Mouse (Mus musculus) forebrain, embryonic 11.5 days (tissue): ENCODE data around the gene Rnf10. TPM values are rescaled to one million over a fixed set of nuclear protein-coding genes. Genes with fewer than 3 reads are reported as not detected.

ENCODE experiments used
- ATAC-seq: fragments of 200-750 bp; cut with Nextera tagmentation; replicated peaks from 2 replicates; pipeline ENCODE4 v1.8.0; 2017; ENCODE audit warnings: moderate TSS enrichment; ENCODE audit not compliant: low FRiP score
- DNase-seq: peaks from one replicate; pipeline ENCODE4 v3.0.0-alpha.2; 2017; ENCODE audit warnings: low spot score
- H3K27ac ChIP-seq: fragments of 300-500 bp; sonication (generic); 2 replicates; pipeline ENCODE4 v1.5.1; 2014; ENCODE audit warnings: low read depth, low read length
- H3K27me3 ChIP-seq: fragments of 300-500 bp; sonication (generic); 2 replicates; pipeline ENCODE4 v1.6.1; 2014; ENCODE audit warnings: mild to moderate bottlenecking, low read length, mixed read lengths; ENCODE audit not compliant: control insufficient read depth, insufficient read depth
- H3K36me3 ChIP-seq: fragments of 300-500 bp; sonication (generic); 2 replicates; pipeline ENCODE4 v1.6.1; 2014; ENCODE audit warnings: mild to moderate bottlenecking, low read length, moderate library complexity, mixed read lengths; ENCODE audit not compliant: control insufficient read depth, insufficient read depth
- H3K4me1 ChIP-seq: fragments of 300-500 bp; sonication (generic); replicated peaks from 2 replicates; pipeline ENCODE4 v1.6.1; 2014; ENCODE audit warnings: low read length, mixed read lengths; ENCODE audit not compliant: control insufficient read depth, insufficient read depth
- H3K4me2 ChIP-seq: fragments of 300-500 bp; sonication (generic); 2 replicates; pipeline ENCODE4 v1.6.1; 2014; ENCODE audit warnings: low read depth, mild to moderate bottlenecking, low read length, moderate library complexity, mixed read lengths; ENCODE audit not compliant: severe bottlenecking
- H3K4me3 ChIP-seq: fragments of 300-500 bp; sonication (generic); 2 replicates; pipeline ENCODE4 v1.5.1; 2014; ENCODE audit warnings: low read depth, low read length
- H3K9ac ChIP-seq: fragments of 300-500 bp; sonication (generic); 2 replicates; pipeline ENCODE4 v1.6.1; 2014; ENCODE audit warnings: low read length
- H3K9me3 ChIP-seq: fragments of 300-500 bp; sonication (generic); 2 replicates; pipeline ENCODE4 v1.6.1; 2016; ENCODE audit warnings: low read length, mixed read lengths; ENCODE audit not compliant: control insufficient read depth
- WGBS: fragments of 180-500 bp; shearing (Covaris S2); extraction: QIAGEN DNeasy Blood & Tissue Kit; methylation state at CpG from one replicate; pipeline ENCODE4 v1.1.7; 2014; 5-methylcytosine and 5-hydroxymethylcytosine counted together
- polyA plus RNA-seq: library from polyadenylated mRNA; unstranded; fragments of >200 nt; fragmentation: Nextera tagmentation; extraction: Ambion mirVana; gene quantifications from 2 replicates; pipeline ENCODE4 v1.2.1, GENCODE M21; 2014

Gene Rnf10
- polyA plus RNA-seq, result 109 and 110 TPM in 2 replicates

DNA sequence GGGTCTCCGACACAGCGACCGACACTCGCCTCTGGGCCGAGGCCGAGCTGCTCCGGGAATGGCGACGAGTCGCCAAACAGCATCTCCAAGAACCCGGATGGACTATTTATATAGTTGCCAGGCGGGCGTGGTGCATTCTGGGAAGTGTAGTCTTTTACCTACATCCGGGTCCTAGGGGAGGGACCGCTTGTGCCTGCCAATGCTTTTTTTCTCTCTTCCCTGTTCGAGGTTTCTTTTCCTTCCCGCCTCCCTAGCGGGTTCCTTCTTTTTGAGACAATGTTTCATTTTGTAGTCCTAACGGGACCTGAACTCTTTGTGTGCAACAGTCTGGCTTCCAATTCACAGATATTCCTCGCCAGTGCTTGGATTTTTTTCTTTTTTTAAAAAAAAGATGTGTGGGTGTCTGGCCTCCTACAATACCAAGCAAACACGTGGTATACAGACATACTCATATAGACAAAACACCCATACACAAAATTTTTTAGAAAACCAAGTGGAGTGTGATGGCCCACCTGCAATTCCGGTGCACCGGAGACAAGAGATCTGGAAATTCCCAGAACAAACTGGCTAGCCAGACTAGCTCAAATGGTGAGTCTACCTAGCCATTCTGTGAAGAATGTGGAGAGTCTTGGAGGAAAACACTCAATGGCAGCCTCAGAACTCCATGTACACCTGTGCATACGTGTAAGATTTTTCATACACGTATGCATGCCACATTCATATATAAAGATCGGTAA, at the start of gene Rnf10:
Rnf10 (minus strand) TSS at position 87 of the 737 bp plus-strand sequence.
- H3K36me3 ChIP-seq, result no peaks in the 10 kb centered on the region; the same call in 1 of the 2 replicates
- DNase-seq (peak; percentile 97), ATAC-seq (peak; percentile 82)
- H3K4me1 ChIP-seq, result peaks cover 8% of the 10 kb centered on the region
- H3K27ac ChIP-seq, result peak within 1 kb of the TSS; percentile 70
- H3K9ac ChIP-seq, result peak within 1 kb of the TSS; percentile 97
- no peaks in the 10 kb centered on the region for H3K27me3 ChIP-seq
- no peaks in the 10 kb centered on the region for H3K9me3 ChIP-seq
- 14% methylated on average over 24 of the region's 26 CpGs for WGBS
- peak within 1 kb of the TSS; percentile 99 for H3K4me3 ChIP-seq
- peak within 1 kb of the TSS; percentile 83 for H3K4me2 ChIP-seq

DNA sequence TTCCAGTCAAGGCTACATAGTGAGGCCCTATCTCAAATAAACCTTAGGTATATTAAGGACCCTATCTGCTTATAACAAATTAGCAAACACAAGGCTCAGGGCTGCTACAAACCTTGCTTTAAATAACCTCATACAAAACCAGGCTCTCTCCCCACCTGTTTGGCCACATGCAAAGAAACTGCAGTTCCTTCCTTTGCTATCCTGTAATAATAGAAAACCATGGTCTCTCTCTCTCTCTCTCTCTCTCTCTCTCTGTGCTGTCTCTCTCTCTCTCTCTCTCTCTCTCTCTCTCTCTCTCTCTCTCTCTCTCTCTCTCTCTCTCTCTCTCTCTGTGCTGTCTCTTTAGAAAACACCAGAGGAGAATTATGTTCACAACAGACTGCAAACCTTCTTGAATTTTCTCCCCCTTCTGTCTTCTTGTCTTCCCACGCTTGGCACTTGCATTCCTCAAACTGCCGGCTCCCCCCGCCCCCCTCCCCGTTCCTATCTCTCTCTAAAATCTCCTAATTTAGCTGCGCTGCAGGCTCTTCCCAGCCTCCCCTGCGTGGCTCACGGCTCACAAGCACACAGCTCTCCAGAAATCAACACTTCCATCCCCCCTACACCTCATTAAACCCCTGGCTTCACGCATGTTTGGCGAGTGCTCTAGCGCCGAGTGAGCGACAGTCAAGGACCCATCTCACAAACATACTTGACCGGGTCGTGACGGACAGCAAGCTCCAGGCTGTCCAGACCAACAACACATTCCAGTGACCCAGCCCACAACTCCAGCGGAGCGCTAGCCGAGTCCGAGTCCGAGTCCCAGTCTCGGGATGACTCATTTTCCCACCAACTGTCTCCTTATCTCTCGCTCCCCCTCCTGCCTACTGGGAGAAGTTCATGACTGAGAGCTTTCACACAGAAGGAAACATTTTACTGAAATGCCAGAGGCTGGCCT, 46.6 kb upstream of the Rnf10 start:
- Histone ChIP-seq H3K4me1 (peaks cover 21% of the 10 kb centered on the region), H3K9me3 (no peaks in the 10 kb centered on the region), H3K27ac (peak overlapping the region; percentile 25; the same call in 1 of the 2 replicates), H3K4me2 (peak overlapping the region; percentile 66), H3K27me3 (no peaks in the 10 kb centered on the region), H3K9ac (peak overlapping the region; percentile 47), H3K4me3 (peak overlapping the region; percentile 25), H3K36me3 (no peaks in the 10 kb centered on the region)
- ATAC-seq (peak; percentile 36; the same call in 1 of the 2 replicates), DNase-seq (peak; percentile 79)
- WGBS, result under 1% methylated on average over 22 of the region's 22 CpGs

DNA sequence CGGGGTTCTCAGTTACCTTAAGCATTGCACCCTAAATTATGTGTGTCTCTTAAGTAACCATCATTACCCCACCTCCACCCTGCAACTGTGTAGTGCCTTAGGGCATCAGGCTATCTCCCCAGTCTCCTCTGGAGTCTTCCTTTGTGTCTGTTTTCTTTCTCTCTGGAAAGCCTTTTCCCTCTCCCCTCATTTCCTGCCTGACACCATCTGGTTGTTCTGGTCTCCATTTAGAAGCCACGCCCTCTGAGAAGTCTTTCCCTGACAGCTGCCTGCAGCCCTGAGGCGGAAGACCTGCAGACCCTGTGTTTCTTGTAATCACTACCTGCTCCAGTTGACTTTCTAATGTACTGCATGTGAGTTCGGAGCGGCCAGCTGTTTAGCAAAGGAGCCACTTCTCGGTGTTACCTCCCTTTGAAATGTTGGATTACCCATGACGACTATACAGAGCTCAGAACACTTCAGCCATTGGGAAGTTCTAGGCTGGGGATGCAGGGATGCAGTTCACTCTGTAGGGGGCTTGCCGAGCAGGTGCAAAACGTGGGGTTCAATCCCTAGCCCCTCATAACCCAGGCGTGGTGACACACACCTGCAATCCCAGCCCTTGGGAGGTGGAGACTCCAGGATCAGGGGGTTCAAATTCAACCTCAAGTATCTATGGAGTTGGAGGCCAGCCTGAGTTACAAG, 45.1 kb upstream of the Rnf10 start:
- H3K4me3 ChIP-seq, result no peak overlapping the region
- ATAC-seq, result peak; percentile 60; the same call in 1 of the 2 replicates
- DNase-seq, result peak; percentile 69
- no peaks in the 10 kb centered on the region for H3K36me3 ChIP-seq
- no peaks in the 10 kb centered on the region for H3K27me3 ChIP-seq
- peak overlapping the region; percentile 20 for H3K27ac ChIP-seq
- 7% methylated on average over 10 of the region's 10 CpGs for WGBS
- no peaks in the 10 kb centered on the region for H3K9me3 ChIP-seq
- peak overlapping the region; percentile 13; the same call in 1 of the 2 replicates for H3K4me2 ChIP-seq
- peaks cover 21% of the 10 kb centered on the region for H3K4me1 ChIP-seq
- H3K9ac ChIP-seq, result no peak overlapping the region

DNA sequence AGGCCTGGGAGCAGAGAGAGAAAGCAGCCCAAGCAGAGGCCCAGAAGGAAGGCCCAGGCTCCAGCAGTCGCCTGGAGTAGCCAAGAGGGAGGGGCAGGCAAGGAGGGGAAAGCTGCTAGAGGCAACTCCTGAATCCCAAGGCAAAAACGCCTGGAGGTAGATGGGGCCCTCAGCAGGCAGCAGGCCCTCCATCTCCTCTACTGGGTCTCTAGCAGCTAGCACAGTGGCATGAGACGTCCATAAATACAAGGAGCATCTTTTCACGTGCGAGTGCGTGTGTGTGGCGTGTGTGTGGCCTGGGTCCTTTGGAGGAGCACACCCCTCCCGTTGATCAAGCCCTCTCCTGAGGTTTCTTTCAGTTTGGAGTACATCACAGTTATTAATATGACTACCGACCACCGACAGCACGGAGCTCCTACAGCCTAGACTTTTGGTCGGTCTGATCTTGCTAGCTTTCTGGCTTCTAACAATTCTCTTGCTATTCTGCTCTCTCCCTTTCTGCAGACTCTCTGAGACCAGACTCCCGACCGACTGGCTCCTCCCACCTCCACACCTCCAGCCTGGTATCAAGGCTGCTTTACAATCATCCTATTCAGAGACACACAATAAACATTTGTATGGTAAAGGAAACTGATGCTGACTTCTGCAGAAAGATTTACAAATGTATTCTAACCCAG, 44.4 kb upstream of the Rnf10 start:
- H3K4me3 ChIP-seq, result no peak overlapping the region

DNA sequence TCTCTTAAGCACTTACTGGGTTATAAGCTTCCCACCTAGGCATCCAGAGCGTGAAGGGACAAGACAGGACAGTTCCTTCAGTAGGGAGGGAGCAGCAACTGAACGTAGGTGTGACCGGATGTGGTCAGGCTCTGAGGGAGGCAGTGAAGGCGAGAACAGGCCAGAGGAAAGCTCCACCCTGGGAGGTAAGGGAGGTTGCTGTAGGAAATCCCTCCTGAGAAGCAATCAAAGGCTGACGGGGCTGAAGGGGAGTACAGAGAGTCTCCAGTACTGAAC, 40.9 kb upstream of the Rnf10 start:
- DNase-seq (no peak), ATAC-seq (no peak)
- no peaks in the 10 kb centered on the region for H3K9me3 ChIP-seq
- peaks cover 10% of the 10 kb centered on the region for H3K4me1 ChIP-seq
- H3K4me2 ChIP-seq, result no peak overlapping the region
- H3K9ac ChIP-seq, result no peak overlapping the region
- H3K36me3 ChIP-seq, result no peaks in the 10 kb centered on the region
- H3K4me3 ChIP-seq, result no peak overlapping the region
- 42% methylated on average over 5 of the region's 5 CpGs for WGBS
- no peak overlapping the region for H3K27ac ChIP-seq
- H3K27me3 ChIP-seq, result no peaks in the 10 kb centered on the region

More for the DNA sequence above, 44.4 kb upstream of the Rnf10 start:
- Histone ChIP-seq H3K36me3 (no peaks in the 10 kb centered on the region), H3K9me3 (no peaks in the 10 kb centered on the region), H3K27ac (peak overlapping the region; percentile 20), H3K4me2 (no peak overlapping the region), H3K27me3 (no peaks in the 10 kb centered on the region), H3K4me1 (peaks cover 21% of the 10 kb centered on the region), H3K9ac (peak overlapping the region; percentile 30)
- 3% methylated on average over 14 of the region's 14 CpGs for WGBS
- no peak for DNase-seq
- no peak for ATAC-seq

DNA sequence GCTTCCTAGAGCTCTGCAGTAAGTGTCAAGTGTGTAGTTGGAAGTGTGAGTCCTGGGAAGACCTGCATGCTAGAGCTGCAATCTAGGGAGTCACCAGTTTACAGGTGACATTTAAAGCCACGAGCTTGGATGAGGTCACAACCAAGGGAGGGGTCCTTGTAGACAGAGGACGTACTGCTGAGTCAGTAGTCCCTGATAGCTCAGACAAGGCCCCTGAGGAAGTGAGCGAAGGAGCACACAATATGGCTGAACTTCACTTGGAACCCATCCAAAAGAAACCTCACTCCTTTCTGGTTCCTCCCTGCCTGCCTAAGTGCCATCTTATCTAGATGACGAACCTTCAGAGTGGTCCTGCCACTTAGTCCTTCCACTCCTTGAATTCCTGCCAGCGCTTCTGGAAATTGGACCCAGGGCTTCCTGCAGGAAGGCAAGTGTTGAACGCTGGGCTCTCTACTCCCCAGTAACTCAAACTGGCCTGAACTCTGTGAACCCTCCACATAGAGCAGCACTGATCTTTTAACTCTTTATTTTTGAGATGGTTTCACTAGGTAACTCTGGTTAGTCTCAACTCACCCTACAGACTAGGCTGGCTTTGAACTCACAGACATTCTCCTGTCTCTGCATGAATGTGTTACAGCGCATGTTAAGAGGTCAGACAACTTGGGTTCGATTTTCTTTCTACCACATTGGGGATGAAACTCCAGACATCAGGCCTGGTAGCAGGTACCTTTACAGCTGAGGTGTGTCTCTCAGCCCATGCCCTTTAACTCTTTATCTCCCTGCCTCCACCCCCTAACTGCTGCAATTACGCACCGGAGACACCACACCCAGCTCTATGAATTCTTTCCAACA, 40.3 kb upstream of the Rnf10 start:
- no peak for ATAC-seq
- no peak overlapping the region for H3K9ac ChIP-seq
- no peak for DNase-seq
- no peaks in the 10 kb centered on the region for H3K27me3 ChIP-seq
- H3K27ac ChIP-seq, result no peak overlapping the region
- H3K4me2 ChIP-seq, result no peak overlapping the region
- no peaks in the 10 kb centered on the region for H3K36me3 ChIP-seq
- H3K9me3 ChIP-seq, result no peaks in the 10 kb centered on the region
- H3K4me3 ChIP-seq, result no peak overlapping the region
- WGBS, result 82% methylated on average over 10 of the region's 10 CpGs
- H3K4me1 ChIP-seq, result peaks cover 9% of the 10 kb centered on the region

DNA sequence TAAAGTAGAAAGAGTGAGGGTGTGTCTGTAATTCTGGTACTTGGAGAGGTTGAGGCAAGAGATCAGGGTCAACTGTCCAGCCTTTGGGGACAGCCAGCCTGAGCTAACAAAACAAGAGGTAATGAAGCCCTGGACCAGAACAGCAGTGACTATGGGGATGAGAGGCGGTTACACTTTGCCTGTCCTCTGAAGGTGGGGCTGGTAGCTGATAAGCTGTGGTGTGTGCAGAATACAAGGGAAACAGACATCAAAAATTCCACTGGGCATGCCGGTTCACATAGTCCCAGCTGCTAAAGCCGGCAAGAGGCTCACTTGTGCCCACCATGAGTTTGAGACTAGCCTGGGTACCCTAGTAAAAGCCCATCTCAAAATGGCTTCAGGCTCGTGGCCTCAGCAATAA, 39.7 kb upstream of the Rnf10 start:
- WGBS, result 88% methylated on average over 4 of the region's 4 CpGs
- Histone ChIP-seq H3K4me3 (no peak overlapping the region), H3K27me3 (no peaks in the 10 kb centered on the region), H3K36me3 (no peaks in the 10 kb centered on the region), H3K4me2 (no peak overlapping the region), H3K9ac (no peak overlapping the region), H3K4me1 (peaks cover 7% of the 10 kb centered on the region), H3K27ac (no peak overlapping the region), H3K9me3 (no peaks in the 10 kb centered on the region)
- ATAC-seq (no peak), DNase-seq (no peak)
